Mouse (Mus musculus): ENCODE data around the gene Cideb.
A peak's percentile ranks its signal among the peaks of the same experiment; 100 is the strongest.

Cideb gene

GRCm38 (mm10) chr14:55721700-55722437 lies 36.4 kb downstream of the Cideb start, which contains the start of gene Rabggta:
Gene Rabggta, minus strand, starts transcription at chr14:55722263.
- DNase-seq (ENCODE audit: low spot score), result peak; percentile 93

GRCm38 (mm10) chr14:55721076-55721475 lies 37.2 kb downstream of the Cideb start:
- DNase-seq (ENCODE audit: low spot score), result no peak

GRCm38 (mm10) chr14:55720666-55721065 lies 37.6 kb downstream of the Cideb start:
- DNase-seq (ENCODE audit: low spot score), result no peak

GRCm38 (mm10) chr14:55719737-55720136 lies 38.5 kb downstream of the Cideb start:
- no peak for DNase-seq (ENCODE audit: low spot score)

GRCm38 (mm10) chr14:55716884-55717283 lies 41.4 kb downstream of the Cideb start:
- DNase-seq (ENCODE audit: low spot score), result no peak

- no peak for DNase-seq (ENCODE audit: low spot score)
Measured at GRCm38 (mm10) chr14:55716271-55716670, 42.0 kb downstream of the Cideb start.

GRCm38 (mm10) chr14:55714893-55715292 lies 43.4 kb downstream of the Cideb start:
- no peak for DNase-seq (ENCODE audit: low spot score)

- no peak for DNase-seq (ENCODE audit: low spot score)
Measured at GRCm38 (mm10) chr14:55713729-55714122, 44.5 kb downstream of the Cideb start, which contains the start of gene Tgm1. Gene Tgm1, minus strand, starts transcription at chr14:55713926.

GRCm38 (mm10) chr14:55713007-55713728 lies 45.1 kb downstream of the Cideb start:
- DNase-seq (ENCODE audit: low spot score), result no peak

- DNase-seq (ENCODE audit: low spot score), result no peak
Measured at GRCm38 (mm10) chr14:55711786-55712185, 46.5 kb downstream of the Cideb start.

- DNase-seq (ENCODE audit: low spot score), result no peak
Measured at GRCm38 (mm10) chr14:55709509-55709908, 48.7 kb downstream of the Cideb start.

- DNase-seq (ENCODE audit: low spot score), result no peak
Measured at GRCm38 (mm10) chr14:55707397-55707796, 50.9 kb downstream of the Cideb start.

GRCm38 (mm10) chr14:55706051-55706600 lies 52.1 kb downstream of the Cideb start:
- DNase-seq (ENCODE audit: low spot score), result no peak

All from T-cell, adult 2 months (primary cell).